Mouse (Mus musculus) c-Kit-negative CD71-positive TER-119-positive erythroid progenitor cells, embryonic 14.5 days (primary cell): Measurements from ENCODE around the gene Cfap44.

Experiments
- DNase-seq: peaks from one replicate; pipeline ENCODE4 v3.0.0-alpha.2; 2013; ENCODE audit warnings: low read depth, low spot score

Gene Cfap44

DNA sequence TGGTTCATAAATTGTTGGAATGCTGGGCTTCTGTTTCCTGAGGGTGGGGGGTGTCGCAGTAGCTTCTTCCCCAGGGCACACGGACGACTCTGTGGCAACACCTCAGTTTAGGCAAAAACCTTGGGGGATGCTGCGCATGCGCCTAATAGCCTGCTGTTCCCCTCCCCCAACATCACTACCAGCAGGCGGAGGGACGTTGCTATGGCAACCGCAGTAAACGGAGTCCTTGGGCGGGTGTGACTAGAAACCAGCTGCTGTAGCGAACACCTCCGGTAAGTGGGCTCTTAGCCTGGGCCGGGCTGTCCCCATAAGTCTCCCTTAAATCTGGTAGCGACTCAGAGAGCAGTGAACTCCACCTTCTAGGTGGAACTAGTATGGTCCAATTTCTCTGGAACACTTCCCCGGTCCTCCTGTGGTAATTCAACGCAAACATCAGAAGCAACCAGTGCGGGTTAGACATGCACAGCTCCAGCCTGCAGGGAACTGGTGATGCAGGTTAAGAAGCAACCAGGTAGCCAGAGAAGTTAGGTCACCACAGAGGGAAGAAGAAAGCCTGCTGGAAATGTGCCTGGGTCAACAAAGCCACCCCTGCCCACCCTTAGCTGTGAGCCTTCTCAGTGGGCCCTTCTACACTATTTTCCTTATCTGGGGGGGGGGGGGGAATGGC, at the start of gene Cfap44:
Gene Cfap44, plus strand, starts transcription at position 220 of the 667 bp plus-strand sequence.
- no peak for DNase-seq

DNA sequence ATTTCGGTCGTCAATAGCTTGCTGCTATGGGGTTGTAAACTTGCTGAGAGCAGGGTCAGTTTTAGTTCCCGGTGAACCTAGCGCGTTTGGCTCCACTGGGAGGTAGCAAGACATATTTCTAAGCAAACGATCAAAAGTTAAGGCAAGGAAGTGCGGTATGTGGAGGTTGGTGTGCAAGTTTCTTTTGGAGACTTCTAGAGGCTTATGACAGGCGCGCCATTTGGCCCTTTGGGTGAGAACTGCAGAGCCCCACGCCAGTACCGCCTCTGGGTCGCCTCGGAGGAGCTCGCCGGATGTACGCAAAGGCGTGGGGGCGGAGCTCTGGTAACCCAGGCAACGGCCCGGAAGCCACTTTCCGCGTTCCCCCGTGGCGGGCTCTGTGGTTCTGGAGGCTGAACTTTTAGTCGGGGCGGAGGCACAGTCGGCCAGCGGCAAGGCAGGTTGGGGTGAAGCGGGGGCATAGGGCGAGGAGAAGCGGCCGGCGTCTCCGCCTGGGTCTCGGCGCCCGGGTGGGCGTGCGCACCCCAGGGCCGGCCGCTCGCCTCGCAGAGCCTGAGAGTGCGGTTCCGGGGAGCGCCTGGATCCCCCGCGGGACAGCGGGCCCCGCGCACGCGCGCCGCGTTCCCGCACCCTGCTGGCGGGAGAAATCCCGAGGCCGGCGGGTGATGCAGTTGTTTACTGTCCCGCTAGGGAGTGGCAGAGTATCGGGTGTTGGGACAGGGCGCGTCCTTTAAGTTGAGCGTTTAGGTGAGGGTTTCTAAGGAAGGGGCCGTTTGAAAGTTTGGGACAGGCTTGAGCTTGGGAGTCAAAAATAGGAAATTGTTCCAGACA, 47.3 kb upstream of the Cfap44 start, which contains the start of gene Spice1:
Gene Spice1, plus strand, starts transcription at position 51 of the 831 bp plus-strand sequence.
- DNase-seq = peak; percentile 86

DNA sequence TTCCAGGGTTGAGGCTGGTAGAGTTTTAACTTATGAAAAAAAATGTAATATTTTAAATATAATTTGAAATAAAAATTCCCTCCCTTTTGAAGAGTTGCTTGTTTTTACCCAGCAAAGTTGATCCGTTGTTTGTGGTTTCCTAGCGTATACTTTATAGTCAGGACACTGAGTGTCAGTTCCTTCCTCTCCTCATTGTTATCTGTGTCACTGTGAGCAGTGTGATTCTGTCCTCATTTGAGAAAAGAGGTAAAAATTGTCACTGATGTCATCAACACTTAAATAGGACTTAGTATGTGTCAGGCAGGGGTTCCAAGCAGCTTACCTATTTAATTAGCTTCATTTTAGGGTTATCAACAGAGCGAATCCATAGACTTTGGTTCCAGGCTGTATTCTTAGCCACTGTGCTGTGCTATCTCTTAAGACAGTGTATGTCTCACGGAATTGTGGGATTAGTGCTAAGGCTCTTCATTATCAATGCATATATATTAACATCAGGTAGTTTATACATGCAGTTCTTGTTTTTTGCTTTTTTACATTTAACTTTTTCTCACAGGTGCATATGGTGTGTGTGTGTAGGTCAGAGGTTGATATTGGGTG, 44.7 kb upstream of the Cfap44 start:
- no peak for DNase-seq

DNA sequence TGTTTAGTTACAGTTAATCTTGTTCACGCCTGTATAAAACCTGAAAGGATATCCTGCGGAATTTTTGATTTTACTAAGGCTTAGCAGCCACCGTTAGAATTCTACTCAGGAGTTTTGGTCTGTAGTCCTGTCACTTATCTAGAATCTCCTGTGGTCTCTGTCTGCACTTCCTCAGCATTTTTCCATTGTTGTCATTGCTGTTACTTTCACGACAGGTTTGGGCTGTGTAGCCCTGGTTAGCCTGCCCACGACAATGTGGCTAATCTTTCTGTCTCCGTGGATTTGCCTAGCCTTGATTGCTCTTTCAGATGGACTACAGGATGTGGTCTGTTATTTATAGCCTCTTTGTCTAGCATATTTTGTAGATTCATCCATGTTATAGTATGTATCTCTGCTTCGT, 38.3 kb upstream of the Cfap44 start:
- no peak for DNase-seq

DNA sequence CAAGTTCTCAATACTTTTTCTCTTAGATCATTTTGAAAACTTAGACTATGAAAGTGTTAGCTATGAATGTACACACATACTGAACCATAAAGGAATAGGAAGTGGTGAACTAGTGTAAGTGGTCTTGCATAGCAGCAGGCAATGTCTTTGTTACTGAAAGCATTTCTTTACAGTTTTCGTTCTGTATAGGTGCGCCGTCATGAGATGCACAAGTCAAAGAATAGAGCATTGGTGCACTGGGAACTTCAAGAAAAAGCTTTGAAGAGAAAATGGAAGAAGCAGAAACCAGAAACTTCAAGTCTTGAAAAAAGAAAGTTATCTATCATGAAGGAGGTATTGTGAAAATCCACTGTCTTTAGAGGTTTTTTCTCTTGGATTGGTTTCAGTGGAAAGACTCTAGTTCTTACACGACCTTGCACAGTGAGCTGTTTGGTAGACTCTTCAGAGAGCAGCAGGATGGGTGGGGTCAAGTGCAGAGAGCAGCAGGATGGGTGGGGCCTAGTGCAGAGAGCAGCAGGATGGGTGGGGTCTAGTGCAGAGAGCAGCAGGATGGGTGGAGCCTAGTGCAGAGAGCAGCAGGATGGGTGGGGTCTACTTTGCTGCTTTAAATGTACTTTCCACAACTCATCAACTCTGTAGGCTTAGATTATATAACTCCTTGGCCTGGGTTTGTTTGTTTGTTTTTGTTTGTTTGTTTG, 36.9 kb upstream of the Cfap44 start:
- DNase-seq = peak; percentile 77

DNA sequence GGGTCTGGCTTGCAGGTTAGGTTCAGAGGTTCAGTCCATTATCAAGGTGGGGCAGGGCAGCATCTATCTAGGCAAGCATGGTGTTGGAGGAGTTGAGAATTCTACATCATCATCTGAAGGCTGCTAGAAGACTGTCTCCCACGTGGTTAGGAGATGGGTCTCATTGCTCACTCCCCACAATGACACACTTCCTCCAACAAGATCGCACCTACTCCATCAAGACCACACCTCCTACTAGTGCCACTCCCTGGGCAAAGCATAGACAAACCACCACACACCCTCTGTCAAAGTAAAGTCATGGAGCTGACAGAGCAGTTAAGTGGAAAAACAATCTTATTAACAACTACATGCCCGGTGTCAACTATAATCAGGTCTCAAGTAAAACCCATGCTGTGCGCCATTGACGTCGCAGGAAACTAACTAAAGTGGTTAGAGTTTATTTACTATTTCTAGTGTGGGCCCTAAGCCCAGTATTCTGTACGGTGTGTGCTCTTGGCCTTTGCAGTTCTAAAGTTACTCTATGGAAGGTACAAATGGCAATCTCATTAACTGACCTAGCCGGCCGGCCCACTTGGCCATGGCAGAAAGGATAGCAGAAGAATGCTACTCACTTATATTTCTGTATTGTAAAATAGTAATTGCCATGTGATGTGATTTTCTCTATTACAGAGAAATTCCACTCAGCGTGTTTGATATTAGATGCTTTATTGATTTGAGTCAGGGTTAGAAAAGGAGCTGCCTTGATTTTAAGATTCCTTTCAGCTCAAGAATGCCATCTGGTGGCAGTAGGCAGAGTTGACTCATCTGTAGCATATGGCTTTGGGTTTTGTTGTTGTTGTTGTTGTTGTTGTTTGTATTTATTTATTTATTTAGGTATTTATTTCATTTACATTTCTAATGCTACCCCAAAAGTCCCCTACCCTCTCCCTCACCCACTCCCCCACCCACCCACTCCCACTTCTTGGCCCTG, 32.4 kb upstream of the Cfap44 start:
- peak; percentile 45 for DNase-seq

DNA sequence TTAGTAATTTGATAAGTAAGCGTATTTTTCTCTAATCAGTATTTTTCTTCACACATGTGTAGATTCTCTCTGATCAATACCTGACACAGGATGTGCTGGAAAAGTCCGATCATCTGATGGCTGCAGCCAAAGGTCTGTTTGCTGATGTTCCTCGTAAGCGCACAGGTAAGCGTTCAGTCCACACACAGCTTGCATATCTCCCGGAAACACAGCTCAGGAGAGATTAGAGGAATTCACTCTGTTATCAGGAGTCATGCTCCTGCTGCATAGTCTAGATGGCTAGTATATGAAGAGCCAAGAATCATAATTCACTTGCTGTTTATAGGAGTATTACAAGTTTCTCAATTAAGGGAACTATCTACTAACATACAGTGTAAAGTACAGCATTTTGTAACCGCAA, 29.1 kb upstream of the Cfap44 start:
- DNase-seq = no peak

DNA sequence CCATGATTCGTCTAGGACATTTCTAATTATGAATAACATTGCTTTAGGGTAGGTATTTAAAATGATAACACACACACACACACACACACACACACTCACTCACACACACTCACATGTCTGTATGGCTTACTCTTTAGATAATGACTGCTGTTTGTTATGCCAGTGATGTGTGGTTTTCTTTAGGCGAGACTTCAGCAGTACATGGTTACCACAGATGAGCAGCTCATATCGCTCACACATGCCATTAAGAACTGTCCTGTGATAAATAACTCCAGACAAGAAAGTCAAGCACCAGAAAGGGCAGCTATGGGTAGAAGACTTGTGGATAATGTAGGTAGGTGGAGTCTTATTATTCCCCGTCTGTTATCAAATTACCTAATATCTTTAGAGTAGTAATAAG, 19.1 kb upstream of the Cfap44 start:
- no peak for DNase-seq

DNA sequence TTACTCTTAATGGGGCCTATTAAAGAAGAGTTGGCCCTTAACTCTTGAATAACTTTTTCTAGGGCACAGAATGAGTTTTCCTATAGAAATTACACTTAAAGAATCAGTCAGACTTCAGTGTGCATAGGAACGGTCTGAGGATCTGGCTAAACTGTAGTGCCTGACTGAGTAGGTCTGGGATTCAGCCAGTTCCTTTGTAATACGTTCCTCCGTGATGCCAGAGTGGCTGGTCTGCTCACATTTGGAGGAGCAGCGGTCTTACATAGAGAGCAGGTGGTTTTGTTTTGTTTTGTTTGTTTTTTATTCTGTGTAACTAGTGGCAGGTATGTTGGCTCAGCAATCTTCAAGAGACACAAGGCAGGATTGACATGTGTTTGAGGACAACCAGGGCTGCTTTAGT, 14.6 kb upstream of the Cfap44 start:
- DNase-seq = no peak

DNA sequence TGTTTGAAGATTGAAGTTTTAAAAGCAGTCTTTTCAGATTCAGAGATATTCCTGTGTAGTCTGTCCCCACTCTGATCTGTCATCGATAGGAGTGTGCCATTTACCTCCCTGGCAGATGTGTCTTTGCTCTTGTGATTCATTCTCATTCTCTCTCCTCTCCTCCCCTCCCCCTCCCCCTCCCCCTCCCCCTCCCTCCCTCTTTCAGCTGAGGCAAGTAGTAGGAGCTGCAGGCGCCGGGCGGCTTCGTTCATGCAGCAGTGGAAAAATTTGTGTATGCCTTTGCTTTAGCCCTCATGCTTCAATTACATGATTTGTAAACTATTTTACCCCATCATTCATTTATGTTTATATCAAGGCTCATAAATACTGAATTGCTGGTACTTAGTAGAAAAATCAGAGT, 13.0 kb upstream of the Cfap44 start:
- DNase-seq = no peak

DNA sequence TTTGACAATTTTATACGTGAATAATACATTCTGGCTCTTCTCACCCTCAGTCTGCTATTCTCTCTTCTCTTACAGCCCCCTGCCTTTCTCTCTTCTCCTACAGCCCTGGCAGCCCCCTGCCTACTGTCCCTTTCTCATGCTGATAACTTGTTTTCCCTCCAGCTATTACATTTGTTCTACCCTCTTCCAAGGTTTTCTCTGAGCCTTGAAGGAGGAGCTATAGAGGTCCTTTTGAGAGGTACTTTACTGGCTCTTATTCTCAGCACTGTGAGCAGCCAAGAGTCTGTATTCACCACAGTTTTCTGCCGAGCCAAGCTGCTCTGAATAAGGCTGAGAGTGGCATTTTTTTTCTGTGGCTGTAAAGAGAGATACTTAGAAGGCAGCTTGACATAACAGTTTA, 11.0 kb upstream of the Cfap44 start:
- DNase-seq = no peak

DNA sequence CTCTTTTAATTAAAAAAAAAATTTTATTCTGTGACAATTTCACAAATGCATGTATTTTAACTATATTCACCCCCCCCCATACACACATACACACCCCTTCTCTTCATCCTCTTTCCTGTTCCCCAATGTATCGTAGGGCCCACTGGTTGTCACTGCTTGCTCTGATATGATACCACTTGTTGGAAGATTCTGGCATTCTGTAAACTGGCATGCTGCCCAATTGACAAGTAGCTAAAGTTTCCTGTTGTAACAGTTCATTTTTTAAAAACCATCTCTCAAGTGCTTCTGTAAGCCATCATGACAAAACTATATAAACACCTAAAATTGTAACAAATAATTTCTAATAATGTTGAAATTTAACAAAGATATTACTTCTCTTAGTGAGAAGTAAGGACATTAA, 10.3 kb upstream of the Cfap44 start:
- DNase-seq = no peak

DNA sequence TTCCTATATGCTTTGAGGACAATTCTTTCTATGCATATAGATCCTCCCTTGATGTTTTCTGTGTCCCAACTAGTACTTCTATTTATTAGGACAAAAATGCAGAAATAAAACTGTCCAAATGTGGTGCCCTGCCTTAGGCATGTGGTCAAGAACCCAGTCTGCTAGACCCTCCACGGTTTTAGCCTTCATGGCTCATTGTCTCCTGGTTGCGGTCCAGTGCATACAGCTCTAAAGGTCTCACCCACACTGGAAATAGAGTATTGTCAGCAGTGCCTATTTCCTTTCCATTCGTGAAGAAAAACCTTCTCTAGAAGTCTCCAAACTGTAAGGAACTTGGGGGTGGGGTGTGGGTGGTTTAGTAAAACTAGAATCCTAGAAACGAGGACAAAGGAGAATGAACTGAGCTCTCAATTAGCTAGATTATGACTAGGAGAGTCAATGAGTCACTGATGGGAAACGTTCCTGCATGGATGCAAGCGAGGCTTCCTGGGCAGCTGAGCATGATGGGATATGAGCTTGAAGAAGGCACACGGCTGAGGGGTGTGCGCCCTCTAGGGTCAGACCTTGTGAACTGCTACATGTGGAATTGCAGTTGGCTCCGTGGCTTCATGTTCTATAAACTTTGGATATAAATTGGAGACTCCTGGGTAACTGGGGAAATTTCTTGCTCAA, 2.6 kb upstream of the Cfap44 start:
- DNase-seq = peak; percentile 28

DNA sequence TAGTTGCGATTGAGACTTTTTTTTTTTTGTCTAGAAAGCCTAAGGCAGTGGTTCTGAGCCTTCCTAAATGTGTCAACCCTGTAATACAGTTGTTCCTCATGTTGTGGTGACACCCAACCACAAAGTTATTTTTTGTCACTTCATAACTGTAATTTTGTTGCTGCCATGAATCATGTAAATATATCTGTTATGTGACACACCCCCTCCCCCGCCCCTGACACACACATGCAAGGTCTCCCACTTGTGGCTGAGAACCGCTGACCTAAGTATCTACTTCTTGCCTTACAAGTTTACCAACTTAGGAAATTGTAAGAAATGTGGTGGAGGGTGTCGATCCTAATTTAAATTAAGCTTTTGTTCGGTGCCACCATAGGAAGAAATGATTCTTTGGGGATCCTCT, 10.3 kb downstream of the Cfap44 start:
- no peak for DNase-seq

DNA sequence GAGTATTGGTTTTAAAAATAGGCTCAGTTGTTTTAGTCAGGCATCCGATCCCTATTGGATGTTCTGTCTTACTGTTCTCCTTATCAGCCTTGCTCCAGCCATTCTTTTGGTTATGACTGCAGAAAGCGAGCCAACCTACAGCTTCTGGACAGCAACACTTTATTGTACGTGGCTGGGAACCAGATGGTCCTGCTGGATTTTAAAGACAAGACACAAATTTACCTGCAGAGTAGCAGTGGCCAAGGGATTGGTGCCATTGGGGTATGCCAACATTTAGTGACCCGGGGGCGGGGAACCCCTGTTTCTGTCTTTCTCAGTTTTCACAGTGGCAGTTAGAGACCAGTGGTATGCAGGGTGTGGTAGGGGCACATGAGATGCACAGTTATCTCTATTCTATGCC, 12.6 kb downstream of the Cfap44 start:
- DNase-seq = no peak

DNA sequence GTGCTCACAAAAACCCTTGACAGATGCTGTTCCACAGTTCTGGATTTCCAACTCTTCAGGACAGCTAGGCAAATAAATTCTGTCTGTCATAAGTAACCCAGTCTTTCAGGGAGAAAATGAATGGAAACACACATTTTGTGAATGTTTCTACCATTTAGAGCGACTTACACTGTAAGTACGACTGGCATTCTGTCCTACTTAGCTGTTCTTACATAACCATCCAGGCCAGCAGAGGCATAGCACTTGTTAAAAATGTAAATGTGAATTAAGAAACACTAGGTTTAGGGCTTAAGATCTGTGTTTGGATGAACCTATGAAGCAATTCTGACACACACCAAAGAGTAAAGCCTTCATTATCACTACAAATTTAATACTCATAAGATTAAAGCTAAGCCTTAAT, 13.7 kb downstream of the Cfap44 start:
- DNase-seq = no peak

DNA sequence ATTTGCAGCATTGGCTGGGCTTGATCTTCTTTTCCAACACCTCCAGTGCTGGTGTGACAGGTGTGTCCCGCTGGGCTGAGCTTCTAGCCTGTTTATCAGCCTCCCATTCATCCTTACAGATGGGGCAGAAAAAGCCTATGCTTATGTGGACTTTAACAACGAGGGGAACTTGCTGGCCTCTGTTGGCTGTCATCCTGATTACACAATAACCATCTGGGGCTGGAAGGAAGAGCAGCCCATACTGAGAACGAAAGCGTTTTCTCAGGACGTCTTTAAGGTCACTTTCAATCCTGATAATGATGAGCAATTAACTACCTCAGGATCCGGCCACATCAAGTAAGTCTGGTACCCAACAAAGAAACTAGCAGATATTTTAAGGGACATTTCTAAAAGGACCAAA, 15.6 kb downstream of the Cfap44 start:
- DNase-seq = no peak

DNA sequence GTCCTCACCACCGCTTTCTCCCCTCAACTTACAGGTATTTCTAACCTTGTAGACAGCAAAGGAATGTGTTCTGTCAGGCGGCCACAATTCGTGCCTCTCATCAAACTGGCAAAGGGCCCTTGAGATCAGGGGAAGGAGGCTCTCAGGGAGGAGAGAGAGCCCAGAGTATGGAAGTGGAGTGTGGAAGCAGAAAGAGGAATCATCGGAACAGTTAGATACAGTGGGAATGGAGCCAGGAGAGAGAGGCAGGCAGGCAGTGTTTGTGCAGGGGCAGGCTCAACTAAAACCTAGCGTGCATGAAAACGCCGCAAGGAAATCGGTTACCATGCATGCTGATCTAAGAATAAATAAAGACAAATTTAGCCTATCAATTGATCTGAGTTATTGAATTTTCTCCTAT, 23.0 kb downstream of the Cfap44 start:
- DNase-seq = no peak

DNA sequence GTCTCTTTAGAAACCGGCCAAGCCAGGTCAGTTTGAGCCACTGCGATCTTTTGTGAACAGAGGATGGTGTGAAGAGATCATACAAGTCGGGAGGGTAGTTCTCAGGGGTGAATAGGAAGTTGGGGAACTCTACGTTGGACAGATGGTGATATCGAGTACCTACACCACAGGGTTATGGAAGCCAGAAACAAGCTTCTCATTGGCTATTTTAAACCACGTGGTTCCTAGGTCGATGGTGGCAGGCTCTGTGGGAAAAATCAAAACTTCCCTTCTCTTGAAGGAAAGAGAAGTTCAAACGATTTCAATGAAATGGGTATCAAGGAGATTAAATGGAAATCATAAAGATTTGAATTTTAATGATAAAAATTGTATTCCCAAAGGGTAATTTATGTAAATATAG, 27.1 kb downstream of the Cfap44 start:
- no peak for DNase-seq

DNA sequence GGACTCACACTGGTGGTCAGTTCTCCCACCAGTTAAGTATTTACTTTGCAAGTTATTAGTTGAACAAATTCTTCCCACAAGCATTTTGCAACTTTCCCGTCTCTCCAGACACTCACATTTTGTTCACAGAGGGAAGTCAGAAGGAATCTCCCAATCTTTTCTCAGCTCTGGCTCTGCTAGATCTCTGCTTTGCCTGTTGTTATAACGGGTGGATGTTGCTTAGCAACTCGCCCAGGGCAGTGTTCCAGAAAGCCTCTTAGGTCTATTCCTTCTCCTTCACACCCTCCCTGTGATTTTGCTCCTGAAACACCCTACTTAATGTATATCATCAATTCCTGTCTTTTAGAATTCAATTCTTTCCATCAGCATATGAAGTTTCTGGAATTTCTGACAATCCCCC, 28.9 kb downstream of the Cfap44 start:
- no peak for DNase-seq
